Mouse (Mus musculus) embryonic fibroblast, embryonic 13.5 days (primary cell): Measurements from ENCODE around the gene Eif1b. TPM values are rescaled to one million over a fixed set of nuclear protein-coding genes. Genes with fewer than 3 reads are reported as not detected.

Experiments
- H3K27ac ChIP-seq: 2 replicates; pipeline ENCODE4 v1.5.1; 2012; ENCODE audit warnings: low read length, control low read depth, inconsistent platforms; ENCODE audit not compliant: insufficient read depth
- H3K4me1 ChIP-seq: 2 replicates; pipeline ENCODE4 v1.6.1; 2011; ENCODE audit warnings: low read length; ENCODE audit not compliant: control insufficient read depth, insufficient read depth
- H3K4me3 ChIP-seq: 2 replicates; pipeline ENCODE4 v1.5.1; 2011; ENCODE audit warnings: mild to moderate bottlenecking, control low read depth, low read length; ENCODE audit not compliant: insufficient read depth
- CTCF ChIP-seq: IDR thresholded peaks from 2 replicates; pipeline ENCODE4 v1.5.1; 2011; ENCODE audit warnings: mild to moderate bottlenecking, control low read depth, low read length, moderate library complexity, borderline replicate concordance; ENCODE audit not compliant: insufficient read depth
- POLR2A ChIP-seq: IDR thresholded peaks from 2 replicates; pipeline ENCODE4 v1.6.1; 2011; ENCODE audit warnings: low read depth, mild to moderate bottlenecking, control low read depth, low read length, moderate library complexity
- polyA plus RNA-seq: library from polyadenylated mRNA; stranded (reverse); fragments of >200 nt; gene quantifications from 2 replicates; pipeline ENCODE4 v1.2.4, GENCODE M21; 2011; ENCODE audit warnings: low read depth; ENCODE audit not compliant: missing spikeins, insufficient read length

Eif1b gene
- polyA plus RNA-seq, 1 experiment = 47.8 TPM

DNA sequence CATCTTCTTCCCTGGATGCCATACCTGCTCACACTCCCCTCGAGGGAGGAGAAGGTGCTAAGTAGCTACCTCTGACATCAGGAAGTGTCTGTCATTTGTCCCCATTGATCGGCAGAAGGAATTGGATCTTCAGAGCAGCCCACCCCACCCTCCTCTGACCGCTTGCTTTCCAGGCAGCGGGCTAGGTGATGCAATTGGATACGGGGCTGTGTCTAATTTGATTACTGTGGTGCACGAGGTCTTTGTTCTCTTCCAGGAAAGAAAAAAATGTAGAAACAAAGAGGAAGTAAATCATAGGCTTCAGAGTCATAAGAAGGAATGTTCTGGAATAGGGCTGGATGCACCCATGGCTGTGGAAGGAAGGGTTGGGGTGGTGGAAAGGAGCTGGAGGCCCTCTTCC is 50.2 kb downstream of the Eif1b start:
- Histone ChIP-seq H3K4me1 (0 out of 2 replicates have a peak, but pooled peaks cover 3% of the 10 kb centered on the region), H3K4me3 (no peak overlapping the region), H3K27ac (no peak overlapping the region)
- no peak for TF ChIP-seq CTCF
- no peak for TF ChIP-seq POLR2A

Other genes starting within 250 kb of the Eif1b start
- not detected in 2 replicates for gene Myrip, start 190.7 kb upstream of the Eif1b start, polyA plus RNA-seq
- gene Entpd3, start 47.6 kb downstream of the Eif1b start, polyA plus RNA-seq = 0.57 and 4.3 TPM in 2 replicates
- gene Rpl14, start 79.2 kb downstream of the Eif1b start, polyA plus RNA-seq = 830 and 831 TPM in 2 replicates